Mouse (Mus musculus): ENCODE measurements at regions not wholly inside any gene's neighbourhood (a gene's known extent, or its start where the extent isn't known, plus 50 kb on each side); places are given as distances from the start of the nearest gene placed in this dataset.

- no peak for DNase-seq (ENCODE audit: low spot score)
These were observed 288.0 kb downstream of the Icos start for GRCm38 (mm10) chr1:61265706-61266127.

- DNase-seq (ENCODE audit: low spot score), result no peak
These were observed 296.1 kb downstream of the Icos start for GRCm38 (mm10) chr1:61273843-61274242.

- no peak for DNase-seq (ENCODE audit: low spot score)
These were observed 296.5 kb downstream of the Icos start for GRCm38 (mm10) chr1:61274244-61274643.

DNA sequence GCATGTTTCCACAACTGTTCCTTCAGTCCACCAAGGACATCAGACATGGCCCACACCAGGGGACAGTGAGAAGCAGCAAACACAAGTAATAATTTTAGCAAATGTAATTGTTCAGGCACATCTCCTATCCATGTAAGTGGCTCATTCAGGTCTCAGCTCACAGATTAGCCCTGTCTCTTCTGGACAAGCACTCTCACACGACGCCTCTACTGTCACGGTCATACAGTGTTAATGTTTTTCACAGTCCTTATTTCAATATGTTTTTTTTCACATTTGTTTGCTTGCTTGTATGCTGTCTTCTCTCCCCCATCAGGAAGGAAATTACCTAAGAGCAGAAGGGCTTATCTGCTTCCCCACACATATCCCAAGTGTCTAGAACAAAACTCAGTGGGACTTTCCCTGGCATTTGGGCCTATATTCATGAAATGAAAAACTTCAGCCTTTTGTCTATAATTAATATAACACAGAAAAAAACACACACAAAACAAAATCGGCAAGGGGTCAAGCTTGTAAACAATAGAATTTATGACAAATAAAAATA is 299.5 kb downstream of the Icos start:
- no peak for DNase-seq (ENCODE audit: low spot score)

DNA sequence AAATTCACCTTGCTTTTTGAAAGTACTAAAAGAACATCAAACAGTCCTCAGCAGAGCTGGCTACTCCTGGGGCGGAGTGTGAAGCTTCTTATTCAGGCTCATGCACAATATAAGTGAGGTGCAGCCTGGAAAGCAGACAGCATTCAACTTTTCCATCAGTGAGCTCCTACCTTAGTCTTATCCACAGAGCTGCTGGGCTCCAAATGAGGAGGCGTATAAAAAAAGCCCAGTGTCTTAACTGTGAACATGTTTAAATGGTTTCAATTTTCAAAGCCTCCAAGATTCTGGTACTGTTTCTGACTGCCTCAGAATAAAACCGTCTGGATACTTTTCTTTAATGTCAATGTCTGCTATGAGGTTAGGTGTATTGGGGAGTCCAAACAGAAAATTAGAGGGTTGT is 310.5 kb downstream of the Icos start:
- no peak for DNase-seq (ENCODE audit: low spot score)

DNA sequence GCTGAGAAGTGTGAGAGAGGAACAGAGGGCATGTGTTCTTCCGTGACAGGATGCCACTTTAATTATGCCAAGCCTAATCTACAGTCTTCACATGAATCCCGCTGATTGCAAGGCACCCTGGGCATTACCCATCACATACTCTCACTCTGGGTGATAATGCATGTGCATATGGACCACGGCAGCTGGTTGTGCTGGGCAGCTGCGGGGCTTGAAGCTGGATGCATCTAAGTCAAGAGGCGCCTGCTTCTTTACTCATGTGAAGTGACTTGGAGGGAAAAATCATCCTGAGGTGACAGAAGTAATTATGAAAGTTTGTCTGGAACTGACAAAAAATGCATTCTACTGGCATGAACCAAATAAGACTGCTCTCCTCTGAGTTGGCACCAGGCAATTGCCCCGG is 311.2 kb downstream of the Icos start:
- no peak for DNase-seq (ENCODE audit: low spot score)

GRCm38 (mm10) chr1:61289552-61289951 is 311.8 kb downstream of the Icos start:
- DNase-seq (ENCODE audit: low spot score), result no peak

- DNase-seq (ENCODE audit: low spot score), result no peak
These were observed 315.4 kb downstream of the Icos start for GRCm38 (mm10) chr1:61293106-61293505.

DNA sequence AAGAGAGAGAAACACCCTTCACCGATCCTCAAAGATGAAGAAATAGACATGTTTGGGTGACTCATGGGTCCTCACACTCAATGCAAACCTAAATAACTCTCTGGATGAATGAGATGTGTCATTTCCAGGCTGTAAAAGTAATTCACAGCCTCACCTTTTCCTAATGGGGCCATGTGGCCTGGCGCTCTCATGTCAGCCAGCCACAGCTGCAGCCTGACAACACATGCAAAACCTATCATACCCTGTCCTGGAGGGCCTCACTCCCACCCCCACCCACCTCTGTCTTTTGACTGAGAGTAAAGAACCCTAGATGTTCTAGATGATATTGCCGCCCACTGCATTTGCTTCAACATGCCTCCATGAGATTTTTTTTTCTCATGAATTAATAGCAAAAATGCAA is 317.5 kb downstream of the Icos start:
- no peak for DNase-seq (ENCODE audit: low spot score)

- DNase-seq (ENCODE audit: low spot score), result no peak
These were observed 319.1 kb downstream of the Icos start for GRCm38 (mm10) chr1:61296831-61297230.

DNA sequence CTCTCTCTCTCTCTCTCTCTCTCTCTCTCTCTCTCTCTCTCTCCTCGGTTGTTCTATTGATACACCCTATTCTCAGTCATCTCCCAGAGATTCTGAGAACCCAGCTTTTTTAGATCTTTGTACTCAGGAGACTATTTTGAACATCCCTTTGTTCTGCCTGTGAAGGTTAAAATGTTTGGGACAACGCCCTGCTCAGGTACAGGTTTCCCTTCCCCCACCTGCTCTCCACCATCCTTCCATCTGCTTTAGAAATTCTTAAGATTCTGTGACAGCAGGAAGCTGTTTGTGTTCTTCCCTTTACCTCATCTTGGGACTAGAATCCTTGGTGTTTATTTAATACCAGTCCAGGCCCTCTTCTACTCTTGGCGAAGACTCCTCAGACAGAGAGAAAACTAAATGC is 319.6 kb downstream of the Icos start:
- no peak for DNase-seq (ENCODE audit: low spot score)

DNA sequence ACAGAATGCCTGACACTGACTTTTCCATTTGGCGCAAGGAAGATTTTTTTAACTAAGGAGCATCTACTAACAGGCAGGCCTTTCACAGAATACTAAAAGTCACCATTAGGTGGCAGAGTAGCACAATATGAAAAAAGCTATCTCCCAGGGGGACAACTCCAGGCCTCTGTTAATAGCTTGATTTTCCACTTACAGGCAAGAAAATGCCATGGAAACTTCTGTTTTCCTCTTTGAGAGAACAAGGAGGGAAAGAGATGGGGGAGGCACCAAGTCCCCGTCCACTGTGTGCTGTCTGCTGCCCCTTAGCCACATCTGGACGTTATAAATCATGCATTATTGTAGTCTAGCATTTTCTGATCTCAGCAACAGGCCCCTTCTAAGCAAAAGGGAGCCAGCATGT is 320.3 kb downstream of the Icos start:
- peak; percentile 3 for DNase-seq (ENCODE audit: low spot score)

DNA sequence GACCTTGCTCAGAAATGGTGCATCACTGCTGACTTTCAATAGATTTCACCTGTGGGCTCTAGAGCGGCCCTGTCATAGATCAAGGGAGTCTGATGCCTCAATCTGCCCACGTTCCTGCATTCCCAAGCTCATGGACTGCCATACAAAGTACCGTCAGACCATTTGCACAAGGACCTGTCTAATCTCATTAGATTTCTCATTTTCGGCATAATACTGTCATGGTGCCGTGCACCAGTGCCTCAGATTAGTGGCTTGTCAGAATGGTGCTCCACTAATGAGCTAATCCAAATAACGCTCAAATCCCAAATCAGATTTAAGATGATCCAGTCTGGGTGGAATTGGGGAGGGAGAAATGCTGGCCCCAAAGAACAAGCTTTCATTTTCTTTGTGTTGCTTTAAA is 321.1 kb downstream of the Icos start:
- DNase-seq (ENCODE audit: low spot score), result no peak

GRCm38 (mm10) chr1:61300491-61300890 is 322.8 kb downstream of the Icos start:
- no peak for DNase-seq (ENCODE audit: low spot score)

GRCm38 (mm10) chr1:61301041-61302030 is 323.6 kb downstream of the Icos start:
- DNase-seq (ENCODE audit: low spot score), result no peak

DNA sequence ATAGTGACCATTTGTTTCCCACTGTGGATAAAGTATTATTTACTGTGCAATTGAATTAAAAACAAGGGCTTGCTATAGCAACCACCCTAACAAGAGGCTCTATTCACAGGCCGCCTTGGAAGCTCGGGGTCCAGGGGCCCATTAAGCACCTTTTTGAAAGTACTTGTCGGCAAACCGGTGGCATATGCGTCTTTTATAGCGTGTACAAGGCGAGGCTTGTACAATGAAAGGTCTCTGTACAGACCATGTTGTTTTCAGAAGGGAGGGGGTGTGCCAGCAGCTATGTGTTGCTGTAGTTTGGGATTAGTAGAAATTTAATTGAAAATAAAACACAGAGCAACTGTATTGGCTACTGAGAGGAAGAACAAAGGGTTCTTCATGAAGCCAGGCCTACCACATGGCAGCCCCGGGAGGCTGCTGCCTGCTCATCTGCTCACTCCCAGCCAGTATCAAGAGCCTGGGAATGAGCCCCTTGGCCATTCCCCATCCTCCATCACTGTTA is 324.9 kb downstream of the Icos start:
- DNase-seq (ENCODE audit: low spot score), result no peak

DNA sequence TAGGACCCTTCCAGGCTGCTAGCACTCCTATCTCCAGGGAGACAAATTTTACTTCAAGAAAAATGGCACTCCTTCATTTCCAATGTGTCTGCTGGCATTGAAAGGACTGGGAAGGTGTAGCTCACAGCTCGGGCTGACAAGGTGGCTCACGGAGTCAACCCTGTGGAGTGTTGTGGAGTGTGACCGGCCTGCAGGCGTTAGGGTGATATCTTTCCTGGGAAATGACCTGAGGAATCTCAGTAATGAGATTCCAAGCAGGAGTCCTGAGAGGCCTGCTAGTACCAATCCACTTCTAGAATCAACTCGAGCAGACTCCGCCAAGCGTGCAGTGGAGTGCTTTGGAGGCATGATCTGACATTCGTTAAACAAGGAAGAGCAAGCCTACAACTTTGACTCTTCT is 328.6 kb downstream of the Icos start:
- DNase-seq (ENCODE audit: low spot score), result no peak

DNA sequence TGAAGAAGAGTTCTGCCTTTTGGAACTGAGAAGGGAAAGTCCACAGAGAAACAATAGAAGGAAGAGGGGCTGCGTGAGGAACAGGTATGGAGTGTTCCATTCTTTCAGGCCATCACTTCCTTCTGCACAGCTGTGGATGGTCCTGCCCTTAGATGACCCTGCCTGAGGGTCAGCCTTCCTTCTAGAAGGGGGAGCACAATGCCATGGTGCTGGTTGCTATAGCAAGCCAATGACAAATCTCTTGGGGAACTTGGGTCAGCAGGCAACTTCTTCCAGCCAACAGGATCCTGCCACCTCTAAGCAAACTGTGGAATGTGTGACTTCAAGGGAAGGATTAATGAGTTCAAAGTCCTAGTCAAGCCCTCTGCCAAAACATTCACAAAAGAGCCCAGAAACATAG is 329.1 kb upstream of the Pard3b start:
- DNase-seq (ENCODE audit: low spot score), result no peak

GRCm38 (mm10) chr1:61310063-61310760 is 328.4 kb upstream of the Pard3b start:
- DNase-seq (ENCODE audit: low spot score), result no peak

GRCm38 (mm10) chr1:61310761-61311090 is 327.9 kb upstream of the Pard3b start:
- DNase-seq (ENCODE audit: low spot score), result no peak

DNA sequence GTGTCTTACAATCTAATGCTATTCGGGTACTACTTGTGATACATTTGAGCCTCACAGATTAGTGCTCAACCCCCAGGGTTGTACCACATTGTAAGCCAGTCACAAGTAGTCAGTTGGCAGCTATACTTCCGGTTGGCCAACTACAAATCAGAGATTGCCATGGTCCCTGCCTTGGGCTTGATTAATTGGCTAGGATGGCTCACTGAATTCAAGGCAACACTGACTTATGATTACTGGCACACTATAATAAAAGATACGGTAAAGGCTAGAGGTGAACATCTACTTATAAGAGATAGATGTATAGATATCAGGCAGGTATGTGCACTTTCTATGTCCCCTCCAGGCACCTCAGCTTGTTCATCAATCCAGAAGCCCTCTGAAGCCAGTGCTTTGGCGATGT is 325.4 kb upstream of the Pard3b start:
- DNase-seq (ENCODE audit: low spot score), result no peak

DNA sequence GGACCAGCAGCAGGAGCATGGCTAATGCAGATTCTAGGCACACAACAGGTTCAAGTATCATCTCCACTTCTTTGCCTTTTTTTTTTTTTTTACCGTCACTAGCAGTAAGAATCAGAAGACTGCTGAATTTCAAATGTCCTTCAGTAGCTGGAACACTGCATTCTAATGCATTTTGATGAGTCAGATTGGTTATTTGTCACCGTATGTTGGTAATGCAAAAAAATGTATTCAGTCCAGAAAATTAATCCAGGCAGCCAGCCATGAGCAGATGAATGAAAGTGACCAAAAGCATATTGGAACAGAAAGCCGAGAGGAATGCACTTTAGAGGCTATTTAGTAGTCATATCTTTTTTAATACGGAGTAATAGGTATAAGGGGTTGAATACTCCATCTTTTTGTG is 322.4 kb upstream of the Pard3b start:
- no peak for DNase-seq (ENCODE audit: low spot score)

DNA sequence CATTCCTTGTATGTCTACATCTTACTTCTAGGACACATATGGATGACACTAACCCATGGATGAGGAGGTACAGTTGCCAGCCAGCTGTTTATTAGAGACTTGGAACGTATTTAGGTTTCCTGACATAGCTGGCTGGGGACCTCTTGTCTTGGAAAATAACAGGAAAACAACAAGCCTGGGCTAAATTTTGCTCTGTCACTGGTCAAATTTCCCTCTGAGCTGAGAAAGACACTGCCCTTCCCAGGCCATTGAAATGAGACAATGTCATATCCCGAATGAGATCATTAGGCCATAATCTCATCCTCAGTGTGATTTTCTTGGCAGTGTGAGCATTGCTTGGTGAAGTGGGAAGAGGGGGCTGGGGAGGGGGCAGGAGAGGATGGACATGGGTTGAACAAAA is 321.9 kb upstream of the Pard3b start:
- DNase-seq (ENCODE audit: low spot score), result no peak
